ENCODE assay signal across 9 mouse cellular contexts in the genomic region with DNA sequence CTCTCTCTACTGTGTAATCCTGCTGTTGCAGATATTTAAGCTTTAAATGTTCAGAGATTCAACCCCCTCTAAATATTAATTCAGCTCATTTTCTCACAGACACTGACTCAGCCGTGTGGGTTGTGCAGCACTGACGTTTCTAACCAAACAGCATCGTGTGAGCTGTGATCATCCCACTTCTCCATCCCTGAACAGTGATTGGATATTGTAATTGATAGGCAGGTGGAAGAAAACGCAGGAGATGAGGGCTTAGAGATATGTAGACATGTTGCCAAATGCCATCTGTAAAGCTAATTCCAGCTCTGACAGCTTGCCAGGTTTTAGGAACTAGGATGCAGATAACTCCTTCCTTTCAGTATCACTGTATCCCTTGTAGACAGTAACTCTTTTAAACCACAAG. TPM values are rescaled to one million over a fixed set of nuclear protein-coding genes. Genes with fewer than 3 reads are reported as not detected.
A peak's percentile ranks its signal among the peaks of the same experiment; 100 is the strongest.
DNase-seq lines count a peak whose midpoint lies in the region; ATAC-seq lines count a peak whose summit lies in the region.
"Had no signal": no experiment of that assay in that cellular context is flagged by ENCODE, and none has a peak within 500 bp of the region (broad histone marks: within the 10 kb centered on the region; RNA-seq: fewer than 3 reads in every experiment).

No protein-coding gene starts in this region.

- peak overlapping the region; percentile 38 for H3K4me2 ChIP-seq in neural tube, embryonic 13.5 days

- no peaks in the 10 kb centered on the region for H3K27me3 ChIP-seq in neural tube, embryonic 13.5 days

- intact Hi-C loops in gastrocnemius, postnatal 36 days (cut with DNase I), result no loop called here

- no peaks in the 10 kb centered on the region for H3K36me3 ChIP-seq in neural tube, embryonic 13.5 days

- H3K27ac ChIP-seq in neural tube, embryonic 13.5 days (replicated peaks), result peak overlapping the region; percentile 38
- H3K27ac ChIP-seq: liver, embryonic 14.5 days had no signal

- 28% methylated on average over 4 of the region's 4 CpGs for WGBS in neural tube, embryonic 13.5 days

- H3K4me3 ChIP-seq in neural tube, embryonic 13.5 days, result no peak overlapping the region

- no peak for ATAC-seq in neural tube, embryonic 13.5 days (ENCODE audit: low read depth)

- DNase-seq in neural tube, embryonic 10.5 days (ENCODE audit: extremely low spot score, low spot score), result no peak
- peak; percentile 89 to 92 for DNase-seq in frontal cortex, adult 2 months (ENCODE audit: extremely low spot score in 1 of 2, low spot score in 1 of 2)
- DNase-seq in left cerebral cortex, adult 11 months (ENCODE audit: low spot score), result peak; percentile 78
- DNase-seq in right cerebral cortex, postnatal 4 days, result peak; percentile 35
- no peak for DNase-seq in lung, postnatal 36 days
- no peak for DNase-seq in urinary bladder, adult 18-20 months (ENCODE audit: low spot score in 2 of 2)
- DNase-seq in gastrocnemius, postnatal 36 days, result no peak

- no peak overlapping the region for H3K9ac ChIP-seq in neural tube, embryonic 13.5 days
- H3K9ac ChIP-seq: liver, embryonic 14.5 days had no signal

- H3K9me3 ChIP-seq in neural tube, embryonic 13.5 days, result no peaks in the 10 kb centered on the region

- peaks cover 8% of the 10 kb centered on the region; the same call in 1 of the 2 replicates for H3K4me1 ChIP-seq in neural tube, embryonic 13.5 days (replicated peaks)

RNA-seq across cellular contexts. Expression of a gene that starts 21.9 kb away (rescaled TPM):
- 58.6 and 65.7 TPM in 2 replicates for polyA plus RNA-seq in neural tube, embryonic 13.5 days (2015; fragmentation: Nextera tagmentation; extraction: Ambion mirVana)
- polyA plus RNA-seq in frontal cortex, adult 2 months (2012; rRNA removed), result 61.5 and 70.6 TPM in 2 replicates
- total RNA-seq in gastrocnemius, postnatal 36 days (2021), result 1 to 10 TPM; 4.9 to 6.3 TPM

RNA-seq across cellular contexts. Expression of a gene that starts 41.1 kb away (rescaled TPM):
- polyA plus RNA-seq in neural tube, embryonic 13.5 days (2015; fragmentation: Nextera tagmentation; extraction: Ambion mirVana), result not detected in 2 replicates
- polyA plus RNA-seq in frontal cortex, adult 2 months (2012; rRNA removed), result not detected in 2 replicates
- total RNA-seq in gastrocnemius, postnatal 36 days (2021), result not detected
- polyA plus RNA-seq: liver, embryonic 14.5 days had no signal

Comparison
In these comparisons a context has a peak if more than half of its experiments do, and no peak if none do; other contexts are left out.
1. DNase-seq: peak in frontal cortex, adult 2 months (2 of 2), left cerebral cortex, adult 11 months (single experiment) and right cerebral cortex, postnatal 4 days (single experiment); none in neural tube, embryonic 10.5 days (single experiment), lung, postnatal 36 days (single experiment), urinary bladder, adult 18-20 months (0 of 2) and gastrocnemius, postnatal 36 days (0 of 2).